Mouse (Mus musculus) midbrain, embryonic 14.5 days (tissue): ENCODE results near the gene Krtap9-5. TPM values are rescaled to one million over a fixed set of nuclear protein-coding genes. Genes with fewer than 3 reads are reported as not detected.

ENCODE experiments used
- ATAC-seq: fragments of 200-750 bp; cut with Nextera tagmentation; 2 replicates; pipeline ENCODE4 v1.8.0; 2017; ENCODE audit warnings: moderate number of reproducible peaks, moderate library complexity; ENCODE audit not compliant: low FRiP score, low TSS enrichment
- DNase-seq: peaks from one replicate; pipeline ENCODE4 v3.0.0-alpha.2; 2015
- H3K27ac ChIP-seq: fragments of 300-500 bp; sonication (generic); replicated peaks from 2 replicates; pipeline ENCODE4 v1.5.1; 2014; ENCODE audit warnings: mild to moderate bottlenecking, low read depth, low read length, moderate library complexity
- H3K27me3 ChIP-seq: fragments of 300-500 bp; sonication (generic); 2 replicates; pipeline ENCODE4 v1.6.1; 2014; ENCODE audit warnings: low read length, control low read depth, mixed read lengths; ENCODE audit not compliant: control insufficient read depth, insufficient read depth
- H3K36me3 ChIP-seq: fragments of 300-500 bp; sonication (generic); 2 replicates; pipeline ENCODE4 v1.6.1; 2014; ENCODE audit warnings: low read length, control low read depth; ENCODE audit not compliant: control insufficient read depth, insufficient read depth
- H3K4me1 ChIP-seq: fragments of 300-500 bp; sonication (generic); 2 replicates; pipeline ENCODE4 v1.6.1; 2014; ENCODE audit warnings: mild to moderate bottlenecking, antibody characterized with exemption, low read length, control low read depth; ENCODE audit not compliant: control insufficient read depth, insufficient read depth
- H3K4me2 ChIP-seq: fragments of 300-500 bp; sonication (generic); 2 replicates; pipeline ENCODE4 v1.6.1; 2014; ENCODE audit warnings: mild to moderate bottlenecking, low read length, moderate library complexity
- H3K4me3 ChIP-seq: fragments of 300-500 bp; sonication (generic); replicated peaks from 2 replicates; pipeline ENCODE4 v1.5.1; 2014; ENCODE audit warnings: low read depth, low read length
- H3K9ac ChIP-seq: fragments of 300-500 bp; sonication (generic); replicated peaks from 2 replicates; pipeline ENCODE4 v1.6.1; 2014; ENCODE audit warnings: mild to moderate bottlenecking, low read length, moderate library complexity
- H3K9me3 ChIP-seq: fragments of 300-500 bp; sonication (generic); 2 replicates; pipeline ENCODE4 v1.6.1; 2016; ENCODE audit warnings: low read length, control low read depth, mixed read lengths; ENCODE audit not compliant: control insufficient read depth
- WGBS: fragments of 180-500 bp; shearing (Covaris S2); extraction: QIAGEN DNeasy Blood & Tissue Kit; methylation state at CpG from one replicate; pipeline ENCODE4 v1.1.7; 2014; 5-methylcytosine and 5-hydroxymethylcytosine counted together
- polyA plus RNA-seq: library from polyadenylated mRNA; unstranded; fragments of >200 nt; fragmentation: Nextera tagmentation; extraction: Ambion mirVana; gene quantifications from 2 replicates; pipeline ENCODE4 v1.2.1, GENCODE M21; 2014

Krtap9-5 gene
- not detected in 2 replicates for polyA plus RNA-seq

DNA sequence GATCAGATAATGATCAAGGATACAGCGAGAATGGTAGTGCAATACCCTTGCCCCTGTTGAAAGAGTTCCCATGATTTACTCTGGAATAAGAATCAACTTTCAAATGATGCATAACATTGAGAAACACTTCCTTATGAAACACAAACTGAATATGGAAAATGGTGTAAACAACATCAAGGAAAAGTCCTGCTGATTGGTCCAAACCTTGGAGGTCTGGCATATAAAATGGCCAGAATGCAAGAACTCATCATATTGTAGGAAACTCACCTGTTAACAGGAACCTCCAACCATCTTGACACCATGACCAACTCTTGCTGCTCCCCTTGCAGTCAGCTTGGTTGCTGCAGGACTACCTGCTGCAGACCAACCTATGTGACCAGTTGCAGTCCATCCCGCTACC, at the start of gene Krtap9-5:
Gene Krtap9-5 (plus strand): TSS at position 301 of the 400 bp plus-strand sequence.
- Histone ChIP-seq H3K9ac (no peak within 1 kb of the TSS), H3K36me3 (no peaks in the 10 kb centered on the region), H3K4me2 (no peak within 1 kb of the TSS), H3K4me1 (no peaks in the 10 kb centered on the region), H3K27ac (no peak within 1 kb of the TSS), H3K4me3 (no peak within 1 kb of the TSS), H3K27me3 (no peaks in the 10 kb centered on the region), H3K9me3 (no peaks in the 10 kb centered on the region)
- DNase-seq: no peak
- WGBS: 93% methylated on average over 2 of the region's 2 CpGs
- no peak for ATAC-seq

DNA sequence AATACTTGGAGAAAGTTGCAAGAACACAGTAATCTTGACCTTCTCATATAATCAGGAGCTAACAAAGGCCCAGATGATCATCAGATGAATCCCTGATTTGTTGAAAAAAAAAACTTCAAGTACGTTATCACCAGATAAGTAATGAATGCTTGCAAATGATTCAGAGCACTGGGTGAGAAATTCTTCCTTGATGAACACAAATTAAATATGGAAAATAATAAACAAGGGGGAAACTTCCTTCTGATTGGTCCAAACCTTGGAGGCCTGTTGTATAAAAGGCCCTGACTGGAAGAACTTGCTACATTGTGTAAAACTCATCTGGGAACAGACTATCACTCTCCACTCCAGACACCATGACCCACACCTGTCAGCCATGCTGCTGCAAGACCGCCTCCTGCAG, 40.7 kb upstream of the Krtap9-5 start, which contains the start of gene Krtap31-1:
Gene Krtap31-1 (plus strand): TSS at position 301 of the 400 bp plus-strand sequence.
- ATAC-seq (no peak), DNase-seq (no peak)
- H3K36me3 ChIP-seq: no peaks in the 10 kb centered on the region
- no peak within 1 kb of the TSS for H3K27ac ChIP-seq
- H3K27me3 ChIP-seq: no peaks in the 10 kb centered on the region
- no peaks in the 10 kb centered on the region for H3K9me3 ChIP-seq
- no peak within 1 kb of the TSS for H3K4me3 ChIP-seq
- H3K4me2 ChIP-seq: no peak within 1 kb of the TSS
- no peak within 1 kb of the TSS for H3K9ac ChIP-seq
- WGBS: 82% methylated on average over 2 of the region's 2 CpGs
- H3K4me1 ChIP-seq: no peaks in the 10 kb centered on the region

DNA sequence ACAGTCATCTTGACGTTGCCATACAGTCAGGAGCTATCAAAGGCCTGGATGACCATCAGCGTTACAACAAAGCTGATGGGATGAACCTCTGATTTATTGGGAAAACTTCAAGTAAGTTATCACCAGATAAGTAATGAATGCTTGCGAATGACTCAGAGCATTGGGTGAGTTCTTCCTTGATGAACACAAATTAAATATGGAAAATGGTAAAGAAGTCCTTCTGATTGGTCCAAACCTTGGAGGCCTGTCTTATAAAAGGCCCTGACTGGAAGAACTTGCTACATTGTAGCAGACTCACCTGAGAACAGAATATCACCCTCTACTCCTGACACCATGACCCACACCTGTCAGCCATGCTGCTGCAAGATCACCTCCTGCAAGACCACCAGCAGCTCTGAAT, 33.8 kb upstream of the Krtap9-5 start, which contains the start of gene Gm11565:
Gene Gm11565 (plus strand): TSS at position 301 of the 400 bp plus-strand sequence.
- no peaks in the 10 kb centered on the region for H3K36me3 ChIP-seq
- 93% methylated on average over 3 of the region's 3 CpGs for WGBS
- ATAC-seq: no peak
- H3K4me1 ChIP-seq: no peaks in the 10 kb centered on the region
- H3K9ac ChIP-seq: no peak within 1 kb of the TSS
- H3K4me3 ChIP-seq: no peak within 1 kb of the TSS
- H3K27me3 ChIP-seq: no peaks in the 10 kb centered on the region
- no peak within 1 kb of the TSS for H3K4me2 ChIP-seq
- no peak within 1 kb of the TSS for H3K27ac ChIP-seq
- no peak for DNase-seq
- H3K9me3 ChIP-seq: 0 out of 2 replicates have a peak, but pooled peaks cover 5% of the 10 kb centered on the region

DNA sequence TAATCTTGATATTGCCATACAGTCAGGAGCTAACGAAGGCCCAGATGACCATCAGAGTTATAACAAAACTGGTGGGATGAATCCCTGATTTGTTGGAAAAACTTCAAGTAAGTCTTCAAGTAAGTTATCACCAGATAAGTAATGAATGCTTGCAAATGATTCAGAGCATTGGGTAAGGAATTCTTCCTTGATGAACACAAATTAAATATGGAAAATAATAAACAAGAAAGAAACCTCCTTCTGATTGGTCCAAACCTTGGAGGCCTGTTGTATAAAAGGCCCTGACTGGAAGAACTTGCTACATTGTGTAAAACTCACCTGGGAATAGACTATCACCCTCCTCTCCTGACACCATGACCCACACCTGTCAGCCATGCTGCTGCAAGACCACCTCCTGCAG, 12.3 kb upstream of the Krtap9-5 start, which contains the start of gene Krtap31-2:
Gene Krtap31-2 (plus strand): TSS at position 301 of the 400 bp plus-strand sequence.
- Histone ChIP-seq H3K27me3 (no peaks in the 10 kb centered on the region), H3K4me3 (no peak within 1 kb of the TSS), H3K4me2 (no peak within 1 kb of the TSS), H3K9me3 (no peaks in the 10 kb centered on the region), H3K27ac (no peak within 1 kb of the TSS), H3K4me1 (no peaks in the 10 kb centered on the region), H3K36me3 (no peaks in the 10 kb centered on the region), H3K9ac (no peak within 1 kb of the TSS)
- WGBS: 96% methylated on average over 1 of the region's 1 CpGs
- DNase-seq: no peak
- no peak for ATAC-seq

DNA sequence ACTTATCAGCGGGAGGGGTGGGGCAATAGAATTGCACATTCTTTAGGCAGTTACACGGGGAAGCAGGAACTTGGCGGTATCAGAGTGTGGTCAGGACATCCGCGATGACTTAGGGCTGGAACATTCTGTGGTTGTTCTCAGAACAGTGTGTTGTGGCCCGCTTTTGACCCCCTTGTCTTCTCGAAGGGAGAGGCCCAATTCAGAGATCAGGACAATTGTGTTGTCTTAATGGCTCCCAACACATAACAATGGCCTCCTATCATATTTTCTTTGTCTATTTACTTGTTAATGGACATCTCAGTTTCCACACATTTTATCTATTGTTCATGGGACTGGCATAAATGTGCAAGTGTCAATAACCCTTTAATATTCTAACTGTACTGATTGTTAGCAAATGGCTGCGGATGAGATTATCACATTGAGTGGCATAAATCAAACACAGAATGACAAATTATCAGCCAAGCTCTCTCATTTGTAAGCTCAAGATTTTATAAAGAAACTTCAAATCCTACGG, 10.5 kb upstream of the Krtap9-5 start:
- 87% methylated on average over 9 of the region's 9 CpGs for WGBS
- H3K27me3 ChIP-seq: no peaks in the 10 kb centered on the region
- H3K4me3 ChIP-seq: no peak overlapping the region
- no peak overlapping the region for H3K27ac ChIP-seq
- DNase-seq (no peak), ATAC-seq (no peak)
- H3K36me3 ChIP-seq: no peaks in the 10 kb centered on the region
- no peak overlapping the region for H3K4me2 ChIP-seq
- no peaks in the 10 kb centered on the region for H3K4me1 ChIP-seq
- no peaks in the 10 kb centered on the region for H3K9me3 ChIP-seq
- H3K9ac ChIP-seq: no peak overlapping the region

DNA sequence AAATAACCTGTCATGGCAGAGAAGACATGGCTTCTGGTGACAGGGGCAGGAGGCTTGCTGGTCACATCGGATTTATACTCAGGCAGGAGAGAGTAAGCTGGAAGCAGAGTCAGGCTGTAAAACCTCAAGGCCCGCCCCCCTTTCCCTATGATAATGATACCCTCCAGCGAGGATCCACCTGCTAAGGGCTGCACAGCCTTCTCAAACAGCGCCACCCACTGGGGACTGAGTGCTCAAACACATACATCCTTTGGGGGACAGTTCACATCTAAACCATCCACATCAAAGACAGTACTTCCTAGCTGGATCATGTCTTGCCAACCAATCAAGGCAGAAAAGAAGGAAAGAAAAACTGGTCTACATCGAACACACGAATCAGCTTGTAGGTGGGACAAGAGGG, 15.9 kb downstream of the Krtap9-5 start:
- no peak overlapping the region for H3K9ac ChIP-seq
- 50% methylated on average over 6 of the region's 6 CpGs for WGBS
- DNase-seq: no peak
- H3K4me2 ChIP-seq: no peak overlapping the region
- no peak for ATAC-seq
- H3K27ac ChIP-seq: no peak overlapping the region
- no peaks in the 10 kb centered on the region for H3K9me3 ChIP-seq
- no peak overlapping the region for H3K4me3 ChIP-seq
- no peaks in the 10 kb centered on the region for H3K27me3 ChIP-seq
- H3K4me1 ChIP-seq: no peaks in the 10 kb centered on the region
- H3K36me3 ChIP-seq: no peaks in the 10 kb centered on the region

DNA sequence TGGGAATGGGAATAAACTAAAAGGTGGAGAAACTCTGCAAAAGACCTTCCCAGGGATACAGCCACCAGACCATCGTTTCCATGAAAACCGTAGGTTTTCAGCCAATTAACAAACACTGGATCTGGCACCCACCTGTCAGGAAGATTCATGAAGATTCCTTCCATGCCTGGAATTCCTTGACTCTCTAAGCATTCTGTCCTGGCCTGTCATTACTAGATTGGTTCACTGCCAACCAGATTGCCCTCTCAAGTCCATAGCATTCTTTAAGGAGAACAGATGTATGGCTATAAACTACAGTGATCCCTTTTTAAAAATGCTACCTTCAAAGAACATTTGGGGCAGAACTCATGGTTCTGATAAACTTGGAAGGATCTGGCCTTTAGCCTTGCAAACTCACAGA, 17.7 kb downstream of the Krtap9-5 start:
- Histone ChIP-seq H3K4me3 (no peak overlapping the region), H3K36me3 (no peaks in the 10 kb centered on the region), H3K27me3 (no peaks in the 10 kb centered on the region), H3K9ac (no peak overlapping the region), H3K4me1 (no peaks in the 10 kb centered on the region), H3K9me3 (no peaks in the 10 kb centered on the region), H3K27ac (no peak overlapping the region), H3K4me2 (no peak overlapping the region)
- WGBS: 93% methylated on average over 2 of the region's 2 CpGs
- DNase-seq: no peak
- no peak for ATAC-seq

DNA sequence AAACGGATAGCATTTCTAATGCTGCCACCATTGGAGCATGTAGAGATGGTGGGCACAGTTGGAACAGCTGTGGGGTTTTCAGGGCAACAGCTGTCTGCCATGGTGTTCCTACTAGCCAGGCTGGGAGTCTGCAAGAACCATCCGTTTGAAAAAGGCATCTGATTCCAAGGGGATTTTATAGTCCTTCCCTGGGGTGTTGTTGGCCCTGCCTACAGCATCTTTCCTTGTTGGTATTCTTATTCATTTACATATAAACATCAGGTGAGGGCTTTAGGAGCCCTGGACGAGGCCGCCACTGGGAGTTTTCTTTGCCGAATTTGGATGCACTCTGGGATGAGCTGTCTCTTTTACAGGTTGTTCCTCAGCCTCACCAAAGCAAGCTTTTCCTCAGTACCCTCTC, 30.7 kb downstream of the Krtap9-5 start, which contains the start of gene Krtap29-1:
Gene Krtap29-1 (minus strand): TSS at position 101 of the 400 bp plus-strand sequence.
- Histone ChIP-seq H3K36me3 (no peaks in the 10 kb centered on the region), H3K9ac (no peak within 1 kb of the TSS), H3K4me1 (no peaks in the 10 kb centered on the region), H3K4me3 (no peak within 1 kb of the TSS), H3K27ac (no peak within 1 kb of the TSS), H3K9me3 (no peaks in the 10 kb centered on the region), H3K4me2 (no peak within 1 kb of the TSS), H3K27me3 (no peaks in the 10 kb centered on the region)
- ATAC-seq (no peak), DNase-seq (no peak)
- WGBS: 75% methylated on average over 5 of the region's 5 CpGs

DNA sequence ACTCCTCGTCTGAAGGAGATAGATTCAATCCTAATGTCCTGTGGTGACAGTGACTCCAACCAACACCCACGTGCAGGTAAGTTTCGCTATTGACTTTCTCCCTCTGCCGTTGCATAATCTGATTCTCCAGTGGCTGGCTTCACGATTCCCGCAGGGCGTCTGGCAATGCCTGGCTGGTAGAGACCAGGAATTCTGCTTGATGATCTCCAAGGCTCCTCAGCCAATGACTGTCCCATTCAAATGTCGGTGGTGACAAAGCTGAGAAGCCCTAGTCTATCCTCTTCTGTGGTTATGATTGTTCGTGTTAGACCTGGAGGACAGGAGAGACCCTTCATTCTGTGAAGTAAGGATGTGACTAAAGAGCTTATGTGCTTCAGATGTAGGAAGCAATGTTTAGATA, 34.5 kb downstream of the Krtap9-5 start:
- H3K4me3 ChIP-seq: no peak overlapping the region
- H3K27me3 ChIP-seq: no peaks in the 10 kb centered on the region
- 86% methylated on average over 9 of the region's 9 CpGs for WGBS
- no peaks in the 10 kb centered on the region for H3K36me3 ChIP-seq
- no peak overlapping the region for H3K27ac ChIP-seq
- ATAC-seq (no peak), DNase-seq (no peak)
- no peak overlapping the region for H3K4me2 ChIP-seq
- no peak overlapping the region for H3K9ac ChIP-seq
- no peaks in the 10 kb centered on the region for H3K9me3 ChIP-seq
- no peaks in the 10 kb centered on the region for H3K4me1 ChIP-seq
